Mouse (Mus musculus): ENCODE measurements around the gene Adcy6. TPM values are rescaled to one million over a fixed set of nuclear protein-coding genes. Genes with fewer than 3 reads are reported as not detected.

The Adcy6 gene
- polyA plus RNA-seq, 1 experiment = 65.2 TPM

- no peaks in the 10 kb centered on the region for H3K4me1 ChIP-seq (ENCODE audit: control insufficient read depth, insufficient read depth, low read length)
- no peak overlapping the region for H3K4me3 ChIP-seq (replicated peaks; ENCODE audit: control insufficient read depth, low read depth, low read length)
- no peak for TF ChIP-seq POLR2A (IDR thresholded peaks at IDR 0.05; ENCODE audit: borderline replicate concordance, control insufficient read depth, low read depth, low read length)
- TF ChIP-seq CTCF (IDR thresholded peaks at IDR 0.05; ENCODE audit: control insufficient read depth, insufficient read depth, low read length) = no peak
- no peak overlapping the region for H3K27ac ChIP-seq (ENCODE audit: control insufficient read depth, insufficient read depth, low read depth, low read length, poor library complexity)
- WGBS = 86% methylated on average over 3 of the region's 3 CpGs
Measured at GRCm38 (mm10) chr15:98612229-98612628, 2.4 kb upstream of the Adcy6 start.

DNA sequence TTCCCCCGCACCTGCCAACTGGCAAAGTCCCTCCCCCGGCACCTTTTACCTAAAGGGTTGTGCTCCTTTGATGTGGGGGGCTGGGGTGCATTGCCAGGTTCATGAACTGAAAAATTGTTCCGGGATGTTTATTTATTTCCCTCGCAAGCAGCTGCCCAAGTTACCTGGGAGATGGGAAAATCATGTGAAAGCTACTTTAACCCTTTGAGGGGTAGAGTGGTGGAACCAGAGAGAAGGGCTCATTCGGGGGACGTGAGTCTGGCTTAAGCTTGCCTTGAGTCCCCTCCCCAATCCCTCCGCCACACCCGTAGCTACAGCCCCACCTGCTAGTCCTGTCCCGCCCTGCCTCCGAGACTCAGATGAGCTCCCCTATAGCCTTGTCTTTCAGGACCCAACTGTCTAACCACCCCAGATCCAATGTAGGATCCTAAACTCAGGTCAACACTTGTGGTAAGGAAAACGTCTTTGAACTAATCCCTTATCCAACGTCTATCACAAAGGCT is 306 bp upstream of the Adcy6 start:
- no peak for TF ChIP-seq POLR2A (IDR thresholded peaks at IDR 0.05; ENCODE audit: borderline replicate concordance, control insufficient read depth, low read depth, low read length)
- no peak for TF ChIP-seq CTCF (IDR thresholded peaks at IDR 0.05; ENCODE audit: control insufficient read depth, insufficient read depth, low read length)
- peak overlapping the region; percentile 71 for H3K27ac ChIP-seq (ENCODE audit: control insufficient read depth, insufficient read depth, low read depth, low read length, poor library complexity)
- WGBS = 14% methylated on average over 12 of the region's 12 CpGs
- H3K4me3 ChIP-seq (replicated peaks; ENCODE audit: control insufficient read depth, low read depth, low read length) = peak overlapping the region; percentile 49
- H3K4me1 ChIP-seq (ENCODE audit: control insufficient read depth, insufficient read depth, low read length) = no peaks in the 10 kb centered on the region

- peak overlapping the region; percentile 84 for H3K27ac ChIP-seq (ENCODE audit: control insufficient read depth, insufficient read depth, low read depth, low read length, poor library complexity)
- TF ChIP-seq CTCF (IDR thresholded peaks at IDR 0.05; ENCODE audit: control insufficient read depth, insufficient read depth, low read length) = no peak
- TF ChIP-seq POLR2A (IDR thresholded peaks at IDR 0.05; ENCODE audit: borderline replicate concordance, control insufficient read depth, low read depth, low read length) = peak; percentile 35; the same call in 1 of the 2 replicates
Measured at GRCm38 (mm10) chr15:98608784-98609250, 1.1 kb downstream of the Adcy6 start.

GRCm38 (mm10) chr15:98608058-98608783 is 1.7 kb downstream of the Adcy6 start:
- Histone ChIP-seq H3K4me3 (replicated peaks; ENCODE audit: control insufficient read depth, low read depth, low read length) (peak overlapping the region; percentile 80), H3K4me1 (ENCODE audit: control insufficient read depth, insufficient read depth, low read length) (peaks cover 4% of the 10 kb centered on the region), H3K27ac (ENCODE audit: control insufficient read depth, insufficient read depth, low read depth, low read length, poor library complexity) (peak overlapping the region; percentile 84)
- WGBS = 19% methylated on average over 10 of the region's 10 CpGs
- no peak for TF ChIP-seq CTCF (IDR thresholded peaks at IDR 0.05; ENCODE audit: control insufficient read depth, insufficient read depth, low read length)
- TF ChIP-seq POLR2A (IDR thresholded peaks at IDR 0.05; ENCODE audit: borderline replicate concordance, control insufficient read depth, low read depth, low read length) = no peak

More at GRCm38 (mm10) chr15:98608784-98609250, 1.1 kb downstream of the Adcy6 start:
- WGBS = under 1% methylated on average over 12 of the region's 26 CpGs
- peak overlapping the region; percentile 80 for H3K4me3 ChIP-seq (replicated peaks; ENCODE audit: control insufficient read depth, low read depth, low read length)
- H3K4me1 ChIP-seq (ENCODE audit: control insufficient read depth, insufficient read depth, low read length) = peaks cover 1% of the 10 kb centered on the region

DNA sequence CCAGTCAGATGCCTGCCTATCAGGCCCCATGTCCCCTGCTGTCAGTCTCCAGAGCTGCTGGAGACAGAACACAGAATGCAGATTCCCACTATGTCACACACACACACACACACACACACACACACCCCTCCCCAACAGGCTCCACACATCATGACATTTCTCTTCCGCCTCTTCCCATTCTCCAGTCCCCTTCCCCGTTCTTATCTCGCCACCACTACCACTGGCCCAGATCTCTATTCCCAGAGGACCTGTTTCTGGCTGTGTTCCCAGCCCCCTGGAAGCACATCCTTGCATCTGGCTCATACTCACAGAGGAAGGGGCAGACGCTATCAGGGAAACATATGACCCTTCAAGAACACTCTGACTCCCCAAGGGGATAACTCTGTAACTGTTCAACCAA is 2.3 kb downstream of the Adcy6 start:
- Histone ChIP-seq H3K4me1 (ENCODE audit: control insufficient read depth, insufficient read depth, low read length) (peaks cover 4% of the 10 kb centered on the region), H3K27ac (ENCODE audit: control insufficient read depth, insufficient read depth, low read depth, low read length, poor library complexity) (peak overlapping the region; percentile 84), H3K4me3 (replicated peaks; ENCODE audit: control insufficient read depth, low read depth, low read length) (peak overlapping the region; percentile 54)
- whole genome bisulfite sequencing = 59% methylated on average over 4 of the region's 4 CpGs
- TF ChIP-seq POLR2A (IDR thresholded peaks at IDR 0.05; ENCODE audit: borderline replicate concordance, control insufficient read depth, low read depth, low read length) (no peak), CTCF (IDR thresholded peaks at IDR 0.05; ENCODE audit: control insufficient read depth, insufficient read depth, low read length) (no peak)

DNA sequence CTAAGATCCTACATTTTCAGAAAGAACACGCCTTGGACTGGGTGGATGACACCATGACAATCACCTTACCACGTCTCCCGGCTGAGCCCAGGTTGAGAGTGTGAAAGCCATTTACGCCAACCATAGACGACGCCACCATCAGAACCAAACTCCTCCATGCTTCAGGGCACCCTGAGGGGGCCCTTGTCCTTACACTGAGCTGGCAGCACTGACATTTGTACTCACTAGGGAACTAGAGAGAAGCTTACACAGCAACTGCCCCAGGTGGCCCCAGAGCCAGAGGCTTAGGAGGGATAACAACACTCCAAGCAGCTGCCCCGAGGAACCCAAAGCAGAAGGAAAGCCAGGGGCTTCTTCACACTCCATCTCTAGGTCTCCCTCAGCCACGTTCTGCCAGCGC is 3.1 kb downstream of the Adcy6 start:
- Histone ChIP-seq H3K4me1 (ENCODE audit: control insufficient read depth, insufficient read depth, low read length) (peaks cover 4% of the 10 kb centered on the region), H3K27ac (ENCODE audit: control insufficient read depth, insufficient read depth, low read depth, low read length, poor library complexity) (peak overlapping the region; percentile 84), H3K4me3 (replicated peaks; ENCODE audit: control insufficient read depth, low read depth, low read length) (peak overlapping the region; percentile 28)
- 65% methylated on average over 9 of the region's 9 CpGs for WGBS
- TF ChIP-seq POLR2A (IDR thresholded peaks at IDR 0.05; ENCODE audit: borderline replicate concordance, control insufficient read depth, low read depth, low read length) (no peak), CTCF (IDR thresholded peaks at IDR 0.05; ENCODE audit: control insufficient read depth, insufficient read depth, low read length) (no peak)

GRCm38 (mm10) chr15:98606051-98606536 is 3.8 kb downstream of the Adcy6 start:
- Histone ChIP-seq H3K4me1 (ENCODE audit: control insufficient read depth, insufficient read depth, low read length) (peaks cover 4% of the 10 kb centered on the region), H3K27ac (ENCODE audit: control insufficient read depth, insufficient read depth, low read depth, low read length, poor library complexity) (peak overlapping the region; percentile 84), H3K4me3 (replicated peaks; ENCODE audit: control insufficient read depth, low read depth, low read length) (peak overlapping the region; percentile 53)
- 62% methylated on average over 12 of the region's 12 CpGs for WGBS
- no peak for TF ChIP-seq POLR2A (IDR thresholded peaks at IDR 0.05; ENCODE audit: borderline replicate concordance, control insufficient read depth, low read depth, low read length)
- TF ChIP-seq CTCF (IDR thresholded peaks at IDR 0.05; ENCODE audit: control insufficient read depth, insufficient read depth, low read length) = no peak

GRCm38 (mm10) chr15:98604041-98604575 is 5.8 kb downstream of the Adcy6 start:
- H3K4me3 ChIP-seq (replicated peaks; ENCODE audit: control insufficient read depth, low read depth, low read length) = no peak overlapping the region

More at GRCm38 (mm10) chr15:98604041-98604575, 5.8 kb downstream of the Adcy6 start:
- WGBS = 94% methylated on average over 24 of the region's 24 CpGs
- peaks cover 4% of the 10 kb centered on the region for H3K4me1 ChIP-seq (ENCODE audit: control insufficient read depth, insufficient read depth, low read length)
- H3K27ac ChIP-seq (ENCODE audit: control insufficient read depth, insufficient read depth, low read depth, low read length, poor library complexity) = peak overlapping the region; percentile 85; the same call in 1 of the 2 replicates
- TF ChIP-seq CTCF (IDR thresholded peaks at IDR 0.05; ENCODE audit: control insufficient read depth, insufficient read depth, low read length) (no peak), POLR2A (IDR thresholded peaks at IDR 0.05; ENCODE audit: borderline replicate concordance, control insufficient read depth, low read depth, low read length) (no peak)
